Mouse (Mus musculus): ENCODE measurements around the gene Lmx1b. TPM values are rescaled to one million over a fixed set of nuclear protein-coding genes. Genes with fewer than 3 reads are reported as not detected.
A peak's percentile ranks its signal among the peaks of the same experiment; 100 is the strongest.

The Lmx1b gene
- polyA plus RNA-seq, 1 experiment from 2014 or later, result not detected

DNA sequence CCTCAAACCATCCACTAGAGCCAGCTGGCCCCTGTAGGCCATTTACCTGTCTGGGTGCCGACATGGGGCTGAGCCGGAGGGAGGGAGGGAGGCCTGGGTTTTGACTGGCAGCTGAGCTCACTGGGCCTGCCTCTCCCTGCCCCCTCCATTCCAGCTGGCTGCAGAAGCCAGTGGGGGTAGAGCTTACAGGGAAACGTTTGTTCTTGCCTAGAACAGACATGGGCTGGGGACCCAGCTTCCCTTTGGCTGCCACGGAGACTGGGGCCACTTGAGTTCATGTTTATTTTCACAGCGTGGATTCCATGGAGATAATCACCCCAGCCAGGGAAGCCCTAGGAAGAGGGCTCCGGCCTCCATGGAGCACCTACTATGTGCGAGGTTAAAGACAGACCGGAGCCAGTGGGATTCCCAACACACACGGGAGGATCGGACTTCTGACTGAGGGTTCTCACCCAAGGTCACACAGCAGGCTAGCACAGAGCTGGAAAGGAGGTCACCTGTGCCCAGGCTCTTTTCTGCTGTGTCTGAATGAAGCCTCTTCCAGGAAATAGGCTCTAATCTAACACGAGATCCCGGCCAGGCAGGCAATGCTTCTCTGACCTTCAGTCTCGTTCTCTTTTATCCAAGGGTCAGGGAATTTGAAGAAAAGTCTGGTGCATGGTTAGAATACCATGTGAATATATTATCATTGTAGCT, 25.2 kb upstream of the Lmx1b start:
- Histone ChIP-seq H3K4me1 (peaks cover 3% of the 10 kb centered on the region; the same call in 1 of the 2 replicates), H3K4me3 (no peak overlapping the region), H3K9me3 (replicated peaks) (no peaks in the 10 kb centered on the region), H3K27ac (no peak overlapping the region), H3K27me3 (replicated peaks) (peaks cover 32% of the 10 kb centered on the region), H3K4me2 (peak overlapping the region; percentile 13; the same call in 1 of the 2 replicates), H3K36me3 (no peaks in the 10 kb centered on the region), H3K9ac (no peak overlapping the region)
- ATAC-seq, result 0 out of 2 replicates have a peak, but pooled peaks have one; percentile 30
- WGBS (ENCODE audit: insufficient replicate concordance), result 31% methylated on average over 13 of the region's 13 CpGs

DNA sequence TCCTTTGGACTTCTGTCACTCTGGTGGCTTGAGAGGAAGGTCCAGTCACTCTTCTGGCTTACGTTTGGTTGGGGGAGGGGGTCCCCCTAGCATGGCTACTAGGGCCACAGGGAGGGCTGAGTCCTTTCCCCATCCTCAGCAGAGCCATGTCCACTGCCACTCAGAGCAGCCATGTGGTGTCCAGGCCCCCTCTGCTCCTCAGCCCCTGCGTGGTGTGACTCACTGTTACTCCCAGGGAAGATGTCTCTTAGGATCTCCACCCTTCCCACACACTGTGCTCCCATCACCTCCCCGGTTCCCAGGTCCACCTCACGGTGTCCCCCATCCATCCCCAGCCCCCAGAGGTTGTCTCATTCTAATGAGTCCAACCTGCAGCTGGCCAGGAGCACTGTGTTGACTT, 24.4 kb upstream of the Lmx1b start:
- H3K4me2 ChIP-seq, result peak overlapping the region; percentile 13; the same call in 1 of the 2 replicates
- H3K27me3 ChIP-seq (replicated peaks), result peaks cover 32% of the 10 kb centered on the region
- H3K36me3 ChIP-seq, result no peaks in the 10 kb centered on the region
- peaks cover 3% of the 10 kb centered on the region; the same call in 1 of the 2 replicates for H3K4me1 ChIP-seq
- no peak overlapping the region for H3K9ac ChIP-seq
- H3K4me3 ChIP-seq, result no peak overlapping the region
- H3K27ac ChIP-seq, result no peak overlapping the region
- WGBS (ENCODE audit: insufficient replicate concordance), result 44% methylated on average over 4 of the region's 4 CpGs
- H3K9me3 ChIP-seq (replicated peaks), result no peaks in the 10 kb centered on the region
- ATAC-seq, result no peak; the same call in 1 of the 2 replicates

DNA sequence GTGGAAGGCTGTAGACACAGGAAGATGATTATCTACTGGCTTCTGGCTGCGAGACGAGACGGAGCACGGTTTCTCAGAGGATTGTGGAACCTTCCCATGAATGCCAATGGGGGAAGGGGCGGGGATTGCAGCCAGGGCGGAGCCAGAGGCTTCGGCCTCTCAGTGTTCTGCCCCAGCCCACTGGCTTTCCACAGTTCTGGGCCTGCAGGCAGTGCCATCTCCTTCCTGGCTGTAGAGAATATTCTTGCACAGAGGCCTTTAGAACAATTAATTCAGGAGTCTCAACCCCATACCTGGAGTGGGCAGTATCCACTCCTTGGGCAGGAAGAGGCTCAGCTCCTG, 18.9 kb upstream of the Lmx1b start:
- Histone ChIP-seq H3K9me3 (replicated peaks) (no peaks in the 10 kb centered on the region), H3K27ac (no peak overlapping the region), H3K4me2 (peak overlapping the region; percentile 48), H3K4me1 (peaks cover 5% of the 10 kb centered on the region; the same call in 1 of the 2 replicates), H3K9ac (no peak overlapping the region), H3K4me3 (peak overlapping the region; percentile 16; the same call in 1 of the 2 replicates), H3K36me3 (no peaks in the 10 kb centered on the region), H3K27me3 (replicated peaks) (peaks cover 5% of the 10 kb centered on the region; the same call in 1 of the 2 replicates)
- no peak for ATAC-seq
- 7% methylated on average over 7 of the region's 7 CpGs for WGBS (ENCODE audit: insufficient replicate concordance)

DNA sequence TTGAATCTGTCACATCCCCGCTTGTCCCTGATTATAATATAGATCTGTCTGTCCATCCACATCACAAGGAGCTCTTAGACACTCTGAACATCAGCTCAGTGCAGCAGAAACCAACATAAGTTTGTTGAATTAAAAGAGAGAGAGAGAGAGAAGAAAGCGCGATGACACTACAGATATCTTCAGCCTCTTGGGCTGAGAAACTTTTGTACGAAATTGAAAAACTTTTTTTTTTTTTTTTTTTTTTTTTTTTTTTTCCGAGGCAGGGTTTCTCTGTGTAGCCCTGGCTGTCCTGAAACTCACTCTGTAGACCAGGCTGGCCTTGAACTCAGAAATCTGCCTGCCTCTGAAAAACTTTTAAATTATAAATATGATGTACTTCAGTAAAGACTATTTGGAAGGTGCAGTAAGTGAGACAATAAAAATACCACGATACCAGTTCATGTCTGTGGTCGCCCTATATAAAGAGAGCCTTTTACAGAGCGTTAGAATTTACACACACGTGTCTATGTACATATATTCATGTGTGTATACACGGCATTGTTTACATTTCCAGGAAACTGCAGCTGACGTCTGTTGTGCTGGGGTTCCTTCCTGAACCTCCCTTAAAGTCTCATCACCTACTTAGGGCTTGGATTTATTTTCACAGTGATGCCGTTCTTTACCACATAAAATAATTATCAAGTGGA, 18.4 kb upstream of the Lmx1b start:
- Histone ChIP-seq H3K4me3 (peak overlapping the region; percentile 16; the same call in 1 of the 2 replicates), H3K27me3 (replicated peaks) (peaks cover under 1% of the 10 kb centered on the region; the same call in 1 of the 2 replicates), H3K27ac (no peak overlapping the region), H3K4me1 (peaks cover 5% of the 10 kb centered on the region; the same call in 1 of the 2 replicates), H3K9me3 (replicated peaks) (no peaks in the 10 kb centered on the region), H3K4me2 (peak overlapping the region; percentile 48), H3K9ac (no peak overlapping the region), H3K36me3 (no peaks in the 10 kb centered on the region)
- WGBS (ENCODE audit: insufficient replicate concordance), result 36% methylated on average over 12 of the region's 12 CpGs
- no peak for ATAC-seq

DNA sequence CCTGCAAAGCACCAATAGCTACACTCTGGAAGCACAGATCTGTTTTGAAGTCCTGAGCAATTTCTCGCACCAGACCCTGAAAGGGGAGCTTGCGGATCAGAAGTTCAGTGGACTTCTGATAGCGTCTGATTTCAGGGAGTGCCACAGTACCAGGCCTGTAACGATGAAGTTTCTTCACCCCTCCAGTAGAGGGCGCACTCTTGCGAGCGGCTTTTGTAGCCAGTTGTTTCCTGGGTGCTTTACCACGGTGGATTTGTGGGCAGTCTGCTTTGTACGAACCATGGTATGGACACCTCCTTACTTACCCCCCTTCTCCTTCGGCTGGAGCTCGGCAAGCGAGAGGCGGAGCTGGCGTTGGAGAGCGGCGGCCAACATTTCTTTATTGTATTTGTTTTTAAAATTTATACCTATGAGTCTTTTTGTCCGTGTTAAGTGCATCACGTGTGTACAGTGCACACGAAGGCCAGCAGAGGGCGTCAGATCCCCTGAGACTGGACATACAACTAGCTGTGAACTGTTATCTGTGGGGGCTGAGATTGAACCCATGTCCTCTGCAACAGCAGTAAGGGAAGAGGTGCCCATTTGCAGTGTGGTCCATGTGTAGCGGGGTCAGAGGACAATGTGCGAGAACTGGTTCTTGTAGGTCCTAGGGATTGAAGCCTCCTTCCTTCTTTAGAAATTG, 12.3 kb upstream of the Lmx1b start:
- H3K27me3 ChIP-seq (replicated peaks), result peaks cover 43% of the 10 kb centered on the region
- H3K4me3 ChIP-seq, result no peak overlapping the region
- H3K4me2 ChIP-seq, result no peak overlapping the region
- H3K36me3 ChIP-seq, result no peaks in the 10 kb centered on the region
- no peak overlapping the region for H3K9ac ChIP-seq
- ATAC-seq, result no peak
- no peak overlapping the region for H3K27ac ChIP-seq
- no peaks in the 10 kb centered on the region for H3K9me3 ChIP-seq (replicated peaks)
- no peaks in the 10 kb centered on the region for H3K4me1 ChIP-seq
- 65% methylated on average over 22 of the region's 22 CpGs for WGBS (ENCODE audit: insufficient replicate concordance)

DNA sequence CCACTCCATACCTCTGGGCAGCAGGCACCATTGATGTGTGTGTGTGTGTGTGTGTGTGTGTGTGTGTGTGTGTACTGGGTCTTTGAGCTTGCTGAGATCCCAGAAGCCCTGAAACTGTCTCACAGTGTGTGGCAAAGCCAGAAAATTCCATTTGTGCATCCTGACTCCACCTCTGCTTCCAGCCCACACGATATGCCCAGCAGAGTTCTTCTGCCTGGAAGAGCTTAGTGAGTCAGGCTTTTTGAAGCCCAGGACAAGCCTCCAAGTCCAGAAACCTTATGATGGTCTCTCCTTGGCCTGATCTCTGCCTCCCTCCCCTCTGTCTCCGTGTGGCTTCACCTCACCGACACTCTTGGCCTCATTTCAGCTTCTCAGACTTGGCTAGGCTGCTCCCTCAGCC, 9.1 kb upstream of the Lmx1b start:
- WGBS (ENCODE audit: insufficient replicate concordance), result 42% methylated on average over 3 of the region's 3 CpGs
- H3K4me1 ChIP-seq, result no peaks in the 10 kb centered on the region
- H3K27ac ChIP-seq, result no peak overlapping the region
- peaks cover 76% of the 10 kb centered on the region for H3K27me3 ChIP-seq (replicated peaks)
- no peak overlapping the region for H3K9ac ChIP-seq
- H3K4me3 ChIP-seq, result no peak overlapping the region
- no peak overlapping the region for H3K4me2 ChIP-seq
- no peaks in the 10 kb centered on the region for H3K9me3 ChIP-seq (replicated peaks)
- ATAC-seq, result no peak
- no peaks in the 10 kb centered on the region for H3K36me3 ChIP-seq

DNA sequence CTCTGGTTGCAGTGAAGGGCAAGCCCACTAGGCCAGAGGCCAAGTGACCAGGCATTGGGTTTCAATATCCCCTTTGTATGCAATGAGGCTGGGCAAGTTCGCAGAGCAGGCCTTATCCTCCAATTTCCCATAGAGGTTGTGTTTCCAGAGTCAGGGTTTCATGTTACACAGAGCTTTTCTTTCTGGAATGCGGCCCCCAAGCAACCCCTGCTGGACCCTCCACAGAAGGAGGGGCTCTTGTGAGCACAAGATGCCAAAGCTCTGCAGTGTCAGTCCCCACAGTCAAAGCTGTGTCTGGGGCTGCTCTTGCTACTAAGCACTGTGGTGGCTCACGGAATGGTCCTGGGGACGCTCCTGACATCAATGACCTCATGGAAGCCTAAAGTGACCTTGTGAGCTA, 8.6 kb upstream of the Lmx1b start:
- H3K27me3 ChIP-seq (replicated peaks), result peaks cover 81% of the 10 kb centered on the region
- 23% methylated on average over 4 of the region's 4 CpGs for WGBS (ENCODE audit: insufficient replicate concordance)
- no peak for ATAC-seq
- H3K27ac ChIP-seq, result no peak overlapping the region
- H3K36me3 ChIP-seq, result no peaks in the 10 kb centered on the region
- no peak overlapping the region for H3K4me3 ChIP-seq
- H3K4me1 ChIP-seq, result no peaks in the 10 kb centered on the region
- no peaks in the 10 kb centered on the region for H3K9me3 ChIP-seq (replicated peaks)
- H3K4me2 ChIP-seq, result no peak overlapping the region
- no peak overlapping the region for H3K9ac ChIP-seq

DNA sequence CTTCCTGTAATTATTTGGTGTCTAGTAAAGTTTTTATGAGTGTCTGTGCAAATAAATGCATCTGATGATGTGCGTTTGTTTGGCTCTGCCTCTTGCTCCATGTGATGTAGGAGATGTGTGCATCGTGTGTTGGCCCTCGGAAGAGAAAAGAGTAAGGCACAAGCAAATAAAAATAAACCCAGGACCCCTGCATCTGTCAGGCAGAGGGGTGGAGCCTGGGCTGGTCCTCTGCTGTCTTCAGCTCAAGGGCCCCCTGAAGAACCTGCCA, 5.9 kb upstream of the Lmx1b start:
- WGBS (ENCODE audit: insufficient replicate concordance), result 7% methylated on average over 3 of the region's 3 CpGs
- no peaks in the 10 kb centered on the region for H3K9me3 ChIP-seq (replicated peaks)
- no peak overlapping the region for H3K4me3 ChIP-seq
- H3K27ac ChIP-seq, result no peak overlapping the region
- no peaks in the 10 kb centered on the region for H3K36me3 ChIP-seq
- no peak for ATAC-seq
- H3K9ac ChIP-seq, result no peak overlapping the region
- peaks cover 96% of the 10 kb centered on the region for H3K27me3 ChIP-seq (replicated peaks)
- no peaks in the 10 kb centered on the region; the same call in 1 of the 2 replicates for H3K4me1 ChIP-seq
- H3K4me2 ChIP-seq, result no peak overlapping the region

DNA sequence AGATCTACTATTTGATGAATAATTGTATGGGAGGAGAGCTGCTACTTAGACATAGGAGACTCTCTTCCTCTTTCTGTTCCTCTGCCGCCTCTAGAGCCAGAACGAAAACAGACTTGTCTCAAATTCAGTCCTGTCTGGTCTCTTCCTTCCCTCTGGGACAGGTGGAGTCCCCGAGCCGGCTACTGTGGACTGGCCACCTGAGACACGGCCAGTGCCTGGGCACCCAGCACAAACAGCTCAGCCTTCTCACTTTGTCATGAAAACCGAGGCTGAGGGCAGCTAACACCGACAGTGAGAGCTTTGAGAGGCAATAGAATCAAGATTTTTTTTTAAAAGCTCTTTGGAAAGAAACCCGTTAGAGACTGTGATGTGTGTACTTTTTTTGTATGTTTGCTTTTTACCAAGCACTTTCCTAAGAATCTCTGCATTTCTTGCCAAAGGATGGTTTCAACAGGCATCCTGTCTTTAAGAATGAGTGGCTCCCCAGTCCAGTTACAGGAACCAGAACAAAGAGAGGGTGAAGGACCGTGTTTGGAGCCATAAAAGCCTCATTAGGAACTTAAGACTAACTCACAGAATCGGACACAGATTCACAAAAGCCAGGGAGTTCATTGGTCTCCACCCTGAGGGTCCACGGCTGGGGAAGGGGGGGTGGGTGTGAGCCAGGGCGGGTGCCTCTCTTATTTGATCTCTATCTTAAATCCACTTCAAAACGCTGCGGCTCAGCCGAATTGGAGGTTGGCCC, 5.4 kb upstream of the Lmx1b start:
- no peak overlapping the region for H3K4me3 ChIP-seq
- no peak overlapping the region for H3K27ac ChIP-seq
- H3K9ac ChIP-seq, result no peak overlapping the region
- no peak for ATAC-seq
- peaks cover 100% of the 10 kb centered on the region for H3K27me3 ChIP-seq (replicated peaks)
- no peak overlapping the region for H3K4me2 ChIP-seq
- no peaks in the 10 kb centered on the region; the same call in 1 of the 2 replicates for H3K4me1 ChIP-seq
- H3K9me3 ChIP-seq (replicated peaks), result no peaks in the 10 kb centered on the region
- no peaks in the 10 kb centered on the region for H3K36me3 ChIP-seq
- WGBS (ENCODE audit: insufficient replicate concordance), result 3% methylated on average over 15 of the region's 15 CpGs

DNA sequence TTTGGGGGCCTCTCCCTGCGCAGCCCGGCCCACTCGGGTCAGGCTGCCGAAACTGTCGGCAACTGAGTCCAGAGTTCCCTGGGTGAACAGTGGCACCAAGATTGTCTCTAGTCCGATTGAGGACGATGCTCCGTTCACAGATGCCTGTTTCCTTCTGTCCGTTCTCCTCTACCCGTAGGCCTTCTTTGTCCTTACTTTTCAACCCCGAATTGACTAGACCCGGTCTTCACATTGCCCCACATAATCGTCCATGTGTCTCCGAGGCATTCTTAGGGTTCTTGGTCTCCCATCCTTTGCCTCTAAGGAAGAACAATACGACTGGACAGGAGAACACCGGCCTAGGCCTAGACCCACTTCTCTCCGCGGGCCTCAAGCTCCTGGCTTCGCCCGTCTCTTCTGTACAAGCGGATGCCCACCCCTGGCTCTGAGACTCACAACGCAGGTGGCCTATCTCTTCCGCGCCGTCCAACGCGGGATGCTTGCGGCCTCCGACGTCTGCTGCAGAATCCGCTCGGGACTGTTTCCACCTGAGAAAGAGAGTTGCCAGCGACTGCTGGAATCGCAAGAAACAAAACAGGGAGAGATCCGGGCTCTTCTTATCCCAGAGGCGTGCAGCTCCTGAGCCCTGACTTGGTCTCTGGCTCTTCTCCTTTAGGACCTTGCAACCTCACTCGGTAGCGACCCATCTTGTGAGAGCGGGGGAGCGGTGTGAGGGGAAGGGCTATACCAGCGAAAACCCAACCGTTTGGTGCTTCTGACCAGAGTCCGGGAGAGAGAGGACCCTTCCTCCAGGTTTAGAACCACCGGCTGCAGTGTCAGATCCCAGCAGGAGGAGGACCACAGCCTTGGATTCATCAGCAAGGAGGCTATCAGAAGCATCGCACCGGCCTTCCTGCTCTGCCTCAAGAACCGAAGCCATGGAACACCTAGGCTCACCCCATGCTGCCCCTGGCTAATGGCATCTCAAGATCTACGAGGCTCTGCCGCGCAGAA, 3.7 kb upstream of the Lmx1b start:
- Histone ChIP-seq H3K4me3 (no peak overlapping the region), H3K36me3 (no peaks in the 10 kb centered on the region), H3K4me2 (no peak overlapping the region), H3K4me1 (peaks cover 7% of the 10 kb centered on the region; the same call in 1 of the 2 replicates), H3K27me3 (replicated peaks) (peaks cover 100% of the 10 kb centered on the region), H3K27ac (no peak overlapping the region), H3K9ac (no peak overlapping the region), H3K9me3 (replicated peaks) (no peaks in the 10 kb centered on the region)
- WGBS (ENCODE audit: insufficient replicate concordance), result 7% methylated on average over 50 of the region's 50 CpGs
- ATAC-seq, result no peak

Measured in liver, embryonic 12.5 days (tissue).